Mouse (Mus musculus): ENCODE data around the gene 2010111I01Rik.

DNA sequence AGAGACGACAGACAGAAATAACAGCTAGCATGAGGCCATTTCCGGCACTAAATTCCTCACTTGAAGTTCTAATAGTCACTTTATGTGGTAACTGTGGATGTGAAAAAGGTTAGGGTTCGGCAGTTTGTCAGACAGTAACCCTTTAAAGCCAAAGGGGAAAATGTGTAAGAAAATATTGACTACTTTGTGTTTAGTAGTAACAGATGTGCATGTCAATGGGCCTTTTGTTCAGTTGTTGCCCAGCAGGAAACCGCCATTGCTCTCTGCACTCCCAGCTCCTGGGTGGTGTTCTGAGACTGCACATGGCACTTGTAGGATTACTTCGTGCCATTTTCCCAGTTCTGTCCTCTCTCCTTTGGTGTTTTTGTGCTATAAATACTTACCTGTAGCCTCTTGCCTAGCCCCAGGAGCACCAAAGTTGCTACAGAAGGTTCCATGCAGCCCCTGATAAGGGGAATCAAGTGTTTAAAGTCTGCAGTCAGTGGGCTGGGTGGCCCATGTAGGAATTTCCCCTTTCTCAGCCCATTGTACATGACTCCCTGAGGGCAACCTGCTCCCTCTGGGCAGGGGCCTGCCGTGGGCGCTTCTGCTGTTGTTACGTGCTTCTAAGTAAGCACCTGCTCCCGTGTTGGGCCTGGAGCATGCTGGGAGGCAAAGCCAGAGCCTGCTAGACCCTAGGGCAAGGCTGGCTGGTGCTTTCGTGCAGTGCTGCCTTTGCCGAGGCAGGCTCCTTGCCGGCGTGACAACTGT is 206.8 kb downstream of the 2010111I01Rik start:
- TF ChIP-seq CTCF (IDR thresholded peaks at IDR 0.05; ENCODE audit: low read depth, low read length) (no peak), POLR2A (IDR thresholded peaks at IDR 0.05; ENCODE audit: borderline replicate concordance, low read depth, low read length) (no peak)

Data from bone marrow macrophage, adult 2 months (primary cell).